Mouse (Mus musculus) testis, adult 2 months (tissue): Measurements from ENCODE around the gene Dcun1d5.

ENCODE experiments used
- CTCF ChIP-seq: fragments of 200-500 bp; IDR thresholded peaks from 2 replicates; pipeline ENCODE4 v1.5.1; 2012; ENCODE audit warnings: low read depth, mild to moderate bottlenecking, inconsistent platforms, low read length, moderate library complexity; ENCODE audit not compliant: control insufficient read depth, insufficient read depth, insufficient replicate concordance
- POLR2A ChIP-seq: fragments of 200-500 bp; IDR thresholded peaks from 2 replicates; pipeline ENCODE4 v1.6.1; 2012; ENCODE audit warnings: low read depth, mild to moderate bottlenecking, inconsistent platforms, low read length, moderate library complexity; ENCODE audit not compliant: control insufficient read depth

DNA sequence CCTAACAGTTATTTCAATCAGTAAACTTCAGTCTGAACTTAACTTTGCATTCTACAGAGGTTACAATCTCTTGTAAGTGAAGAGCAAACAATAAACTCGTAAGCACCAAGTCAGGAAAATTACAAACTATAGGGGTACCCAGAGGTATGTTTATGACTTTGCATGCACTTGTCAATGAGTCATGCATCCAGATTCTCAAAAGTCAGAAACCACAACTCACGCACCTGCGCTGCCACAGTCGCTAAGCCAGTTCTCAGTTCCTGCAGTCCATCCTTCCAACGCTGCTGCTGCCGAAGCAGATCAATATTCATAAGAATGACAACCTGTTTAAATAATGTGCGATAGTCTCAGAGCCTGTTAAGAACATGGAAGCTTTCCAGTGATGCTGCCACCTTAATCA lies 25.7 kb upstream of the Dcun1d5 start:
- no peak for TF ChIP-seq POLR2A
- no peak for TF ChIP-seq CTCF
